Mouse (Mus musculus): ENCODE measurements at regions not wholly inside any gene's neighbourhood (a gene's known extent, or its start where the extent isn't known, plus 50 kb on each side); places are given as distances from the start of the nearest gene placed in this dataset.

GRCm38 (mm10) chr8:10722742-10723141 lies 285.5 kb downstream of the Irs2 start:
- no peaks in the 10 kb centered on the region for H3K36me3 ChIP-seq (ENCODE audit: control insufficient read depth, insufficient read depth, low read length, poor library complexity, severe bottlenecking)
- no peak overlapping the region for H3K9ac ChIP-seq (ENCODE audit: low read depth, poor library complexity, severe bottlenecking)
- H3K27ac ChIP-seq (ENCODE audit: insufficient read depth, low read length) = no peak overlapping the region
- H3K27me3 ChIP-seq (ENCODE audit: control insufficient read depth, insufficient read depth, low read length, poor library complexity, severe bottlenecking) = no peaks in the 10 kb centered on the region
- no peaks in the 10 kb centered on the region for H3K4me1 ChIP-seq (ENCODE audit: control insufficient read depth, insufficient read depth, low read length)
- TF ChIP-seq CTCF (IDR thresholded peaks at IDR 0.05; ENCODE audit: low read depth, low read length) = no peak
- TF ChIP-seq POLR2A (IDR thresholded peaks at IDR 0.05; ENCODE audit: insufficient read depth, low read length) = no peak
- TF ChIP-seq EP300 (IDR thresholded peaks at IDR 0.05; ENCODE audit: insufficient read depth, low read depth, low read length) = no peak
- H3K9me3 ChIP-seq (replicated peaks; ENCODE audit: control insufficient read depth, insufficient read depth, low read length, poor library complexity, severe bottlenecking) = no peaks in the 10 kb centered on the region
- H3K4me3 ChIP-seq (ENCODE audit: low read depth, low read length) = no peak overlapping the region

GRCm38 (mm10) chr8:10722342-10722741 lies 285.9 kb downstream of the Irs2 start:
- Histone ChIP-seq H3K36me3 (ENCODE audit: control insufficient read depth, insufficient read depth, low read length, poor library complexity, severe bottlenecking) (no peaks in the 10 kb centered on the region), H3K4me1 (ENCODE audit: control insufficient read depth, insufficient read depth, low read length) (no peaks in the 10 kb centered on the region), H3K4me3 (ENCODE audit: low read depth, low read length) (no peak overlapping the region), H3K9ac (ENCODE audit: low read depth, poor library complexity, severe bottlenecking) (no peak overlapping the region), H3K9me3 (replicated peaks; ENCODE audit: control insufficient read depth, insufficient read depth, low read length, poor library complexity, severe bottlenecking) (no peaks in the 10 kb centered on the region), H3K27me3 (ENCODE audit: control insufficient read depth, insufficient read depth, low read length, poor library complexity, severe bottlenecking) (no peaks in the 10 kb centered on the region), H3K27ac (ENCODE audit: insufficient read depth, low read length) (no peak overlapping the region)
- no peak for TF ChIP-seq EP300 (IDR thresholded peaks at IDR 0.05; ENCODE audit: insufficient read depth, low read depth, low read length)
- no peak for TF ChIP-seq POLR2A (IDR thresholded peaks at IDR 0.05; ENCODE audit: insufficient read depth, low read length)
- no peak for TF ChIP-seq CTCF (IDR thresholded peaks at IDR 0.05; ENCODE audit: low read depth, low read length)

DNA sequence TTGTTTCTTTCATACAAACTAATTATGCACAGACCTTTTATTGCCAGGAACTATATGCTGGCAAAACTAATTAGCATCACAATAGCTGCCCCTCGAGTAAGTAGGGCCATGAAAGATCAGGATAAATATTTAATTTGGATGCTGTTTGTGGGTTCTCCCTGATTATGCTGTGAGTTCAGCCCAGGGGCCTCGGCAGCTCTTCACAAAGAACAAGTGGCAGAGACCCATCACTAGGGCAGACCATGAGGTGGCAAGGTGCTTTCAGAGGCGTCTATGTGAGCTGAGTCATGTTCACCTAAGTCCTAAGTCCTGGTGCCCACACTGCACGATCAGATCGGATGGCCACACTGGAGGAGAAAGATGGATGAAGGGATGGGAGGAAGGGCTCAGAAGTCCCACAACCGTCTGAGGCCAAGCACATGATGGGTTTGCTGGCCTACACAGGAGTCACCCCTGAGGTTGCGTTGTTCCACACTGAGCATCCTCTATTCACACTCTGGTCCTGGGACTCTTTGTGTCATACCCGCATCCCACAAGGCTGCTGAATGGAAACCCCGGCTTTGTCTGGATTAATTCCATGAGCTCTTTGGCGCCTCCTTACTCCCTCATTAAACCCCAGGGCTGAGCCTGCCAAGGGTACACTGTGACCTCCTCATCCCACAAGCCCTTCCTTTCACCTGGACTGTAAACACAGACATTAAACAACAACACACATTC lies 287.0 kb downstream of the Irs2 start:
- Histone ChIP-seq H3K27ac (ENCODE audit: insufficient read depth, low read length) (no peak overlapping the region), H3K4me3 (ENCODE audit: low read depth, low read length) (no peak overlapping the region), H3K27me3 (ENCODE audit: control insufficient read depth, insufficient read depth, low read length, poor library complexity, severe bottlenecking) (no peaks in the 10 kb centered on the region), H3K9ac (ENCODE audit: low read depth, poor library complexity, severe bottlenecking) (no peak overlapping the region), H3K9me3 (replicated peaks; ENCODE audit: control insufficient read depth, insufficient read depth, low read length, poor library complexity, severe bottlenecking) (no peaks in the 10 kb centered on the region), H3K36me3 (ENCODE audit: control insufficient read depth, insufficient read depth, low read length, poor library complexity, severe bottlenecking) (no peaks in the 10 kb centered on the region), H3K4me1 (ENCODE audit: control insufficient read depth, insufficient read depth, low read length) (no peaks in the 10 kb centered on the region)
- TF ChIP-seq EP300 (IDR thresholded peaks at IDR 0.05; ENCODE audit: insufficient read depth, low read depth, low read length) (no peak), POLR2A (IDR thresholded peaks at IDR 0.05; ENCODE audit: insufficient read depth, low read length) (no peak), CTCF (IDR thresholded peaks at IDR 0.05; ENCODE audit: low read depth, low read length) (no peak)

GRCm38 (mm10) chr8:10720398-10720797 lies 287.9 kb downstream of the Irs2 start:
- H3K4me3 ChIP-seq (ENCODE audit: low read depth, low read length) = no peak overlapping the region
- no peaks in the 10 kb centered on the region for H3K27me3 ChIP-seq (ENCODE audit: control insufficient read depth, insufficient read depth, low read length, poor library complexity, severe bottlenecking)
- no peak overlapping the region for H3K27ac ChIP-seq (ENCODE audit: insufficient read depth, low read length)
- H3K9me3 ChIP-seq (replicated peaks; ENCODE audit: control insufficient read depth, insufficient read depth, low read length, poor library complexity, severe bottlenecking) = no peaks in the 10 kb centered on the region
- no peak overlapping the region for H3K9ac ChIP-seq (ENCODE audit: low read depth, poor library complexity, severe bottlenecking)
- H3K4me1 ChIP-seq (ENCODE audit: control insufficient read depth, insufficient read depth, low read length) = no peaks in the 10 kb centered on the region
- TF ChIP-seq POLR2A (IDR thresholded peaks at IDR 0.05; ENCODE audit: insufficient read depth, low read length) = no peak
- no peak for TF ChIP-seq EP300 (IDR thresholded peaks at IDR 0.05; ENCODE audit: insufficient read depth, low read depth, low read length)
- no peak for TF ChIP-seq CTCF (IDR thresholded peaks at IDR 0.05; ENCODE audit: low read depth, low read length)
- H3K36me3 ChIP-seq (ENCODE audit: control insufficient read depth, insufficient read depth, low read length, poor library complexity, severe bottlenecking) = no peaks in the 10 kb centered on the region

GRCm38 (mm10) chr8:10719411-10719810 lies 288.8 kb downstream of the Irs2 start:
- Histone ChIP-seq H3K36me3 (ENCODE audit: control insufficient read depth, insufficient read depth, low read length, poor library complexity, severe bottlenecking) (no peaks in the 10 kb centered on the region), H3K9me3 (replicated peaks; ENCODE audit: control insufficient read depth, insufficient read depth, low read length, poor library complexity, severe bottlenecking) (no peaks in the 10 kb centered on the region), H3K27me3 (ENCODE audit: control insufficient read depth, insufficient read depth, low read length, poor library complexity, severe bottlenecking) (no peaks in the 10 kb centered on the region), H3K4me3 (ENCODE audit: low read depth, low read length) (no peak overlapping the region), H3K9ac (ENCODE audit: low read depth, poor library complexity, severe bottlenecking) (no peak overlapping the region), H3K27ac (ENCODE audit: insufficient read depth, low read length) (no peak overlapping the region), H3K4me1 (ENCODE audit: control insufficient read depth, insufficient read depth, low read length) (no peaks in the 10 kb centered on the region)
- TF ChIP-seq POLR2A (IDR thresholded peaks at IDR 0.05; ENCODE audit: insufficient read depth, low read length) (no peak), CTCF (IDR thresholded peaks at IDR 0.05; ENCODE audit: low read depth, low read length) (no peak), EP300 (IDR thresholded peaks at IDR 0.05; ENCODE audit: insufficient read depth, low read depth, low read length) (no peak)

GRCm38 (mm10) chr8:10717297-10717696 lies 291.0 kb downstream of the Irs2 start:
- Histone ChIP-seq H3K4me1 (ENCODE audit: control insufficient read depth, insufficient read depth, low read length) (no peaks in the 10 kb centered on the region), H3K27me3 (ENCODE audit: control insufficient read depth, insufficient read depth, low read length, poor library complexity, severe bottlenecking) (no peaks in the 10 kb centered on the region), H3K4me3 (ENCODE audit: low read depth, low read length) (no peak overlapping the region), H3K36me3 (ENCODE audit: control insufficient read depth, insufficient read depth, low read length, poor library complexity, severe bottlenecking) (no peaks in the 10 kb centered on the region), H3K9ac (ENCODE audit: low read depth, poor library complexity, severe bottlenecking) (no peak overlapping the region), H3K9me3 (replicated peaks; ENCODE audit: control insufficient read depth, insufficient read depth, low read length, poor library complexity, severe bottlenecking) (no peaks in the 10 kb centered on the region), H3K27ac (ENCODE audit: insufficient read depth, low read length) (no peak overlapping the region)
- TF ChIP-seq EP300 (IDR thresholded peaks at IDR 0.05; ENCODE audit: insufficient read depth, low read depth, low read length) (no peak), POLR2A (IDR thresholded peaks at IDR 0.05; ENCODE audit: insufficient read depth, low read length) (no peak), CTCF (IDR thresholded peaks at IDR 0.05; ENCODE audit: low read depth, low read length) (no peak)
